Mouse (Mus musculus): ENCODE data around the gene Hils1. TPM values are rescaled to one million over a fixed set of nuclear protein-coding genes. Genes with fewer than 3 reads are reported as not detected.

Gene Hils1
- not detected in 2 replicates for polyA plus RNA-seq (2012; rRNA removed)

GRCm38 (mm10) chr11:94967419-94967818 is at the start of gene Hils1:
Hils1 (plus strand) TSS chr11:94967593.

GRCm38 (mm10) chr11:94936045-94936444 is 31.3 kb upstream of the Hils1 start, which contains the start of gene Col1a1:
Col1a1 (plus strand) TSS chr11:94936224.

GRCm38 (mm10) chr11:94976199-94976598 is 8.8 kb downstream of the Hils1 start, which contains the start of gene Sgca:
Sgca (minus strand) TSS chr11:94976327.

GRCm38 (mm10) chr11:94990749-94991577 is 23.6 kb downstream of the Hils1 start, which contains the start of gene Ppp1r9b:
Ppp1r9b (plus strand) TSS chr11:94991035.

GRCm38 (mm10) chr11:95009629-95010014 is 42.2 kb downstream of the Hils1 start, which contains the start of gene Samd14:
Samd14 (plus strand) TSS chr11:95009879.

Other genes starting within 250 kb of the Hils1 start
- gene Cdc34b, start 225.8 kb upstream of the Hils1 start, polyA plus RNA-seq (2012; rRNA removed): not detected in 2 replicates
- not detected in 2 replicates for gene Tmem92, start 184.9 kb upstream of the Hils1 start, polyA plus RNA-seq (2012; rRNA removed)
- gene Col1a1, start 31.4 kb upstream of the Hils1 start, polyA plus RNA-seq (2012; rRNA removed): 7.8 and 12.2 TPM in 2 replicates
- gene Sgca, start 8.7 kb downstream of the Hils1 start, polyA plus RNA-seq (2012; rRNA removed): 0.02 TPM in 1 of 2 replicates, not detected in the other
- gene Ppp1r9b, start 23.4 kb downstream of the Hils1 start, polyA plus RNA-seq (2012; rRNA removed): 7.9 and 9.0 TPM in 2 replicates
- 12.3 and 13.7 TPM in 2 replicates for gene Samd14, start 42.3 kb downstream of the Hils1 start, polyA plus RNA-seq (2012; rRNA removed)
- 9.0 and 11.5 TPM in 2 replicates for gene Pdk2, start 73.8 kb downstream of the Hils1 start, polyA plus RNA-seq (2012; rRNA removed)
- gene Itga3, start 109.2 kb downstream of the Hils1 start, polyA plus RNA-seq (2012; rRNA removed): 2.4 and 2.6 TPM in 2 replicates
- not detected in 2 replicates for gene Dlx3, start 152.5 kb downstream of the Hils1 start, polyA plus RNA-seq (2012; rRNA removed)
- 0.17 and 0.29 TPM in 2 replicates for gene Dlx4, start 178.7 kb downstream of the Hils1 start, polyA plus RNA-seq (2012; rRNA removed)

All from liver, embryonic 18 days (tissue).